Mouse (Mus musculus) intestine, embryonic 16.5 days (tissue): ENCODE data around the gene Snx18. TPM values are rescaled to one million over a fixed set of nuclear protein-coding genes. Genes with fewer than 3 reads are reported as not detected.

Experiments used
- ATAC-seq: fragments of 200-750 bp; cut with Nextera tagmentation; 2 replicates; pipeline ENCODE4 v1.8.0; 2017; ENCODE audit warnings: moderate TSS enrichment, moderate library complexity
- H3K27ac ChIP-seq: fragments of 300-500 bp; sonication (generic); 2 replicates; pipeline ENCODE4 v1.5.1; 2014; ENCODE audit warnings: mild to moderate bottlenecking, low read length
- H3K27me3 ChIP-seq: fragments of 300-500 bp; sonication (generic); replicated peaks from 2 replicates; pipeline ENCODE4 v1.6.1; 2014; ENCODE audit warnings: low read length, control low read depth, mixed read lengths; ENCODE audit not compliant: control insufficient read depth, insufficient read depth
- H3K36me3 ChIP-seq: fragments of 300-500 bp; sonication (generic); 2 replicates; pipeline ENCODE4 v1.6.1; 2014; ENCODE audit warnings: low read length, control low read depth; ENCODE audit not compliant: control insufficient read depth, insufficient read depth
- H3K4me1 ChIP-seq: fragments of 300-500 bp; sonication (generic); 2 replicates; pipeline ENCODE4 v1.6.1; 2014; ENCODE audit warnings: low read length, control low read depth, mixed read lengths; ENCODE audit not compliant: control insufficient read depth, insufficient read depth
- H3K4me2 ChIP-seq: fragments of 300-500 bp; sonication (generic); 2 replicates; pipeline ENCODE4 v1.6.1; 2014; ENCODE audit warnings: low read depth, low read length, control low read depth
- H3K4me3 ChIP-seq: fragments of 300-500 bp; sonication (generic); 2 replicates; pipeline ENCODE4 v1.5.1; 2014; ENCODE audit warnings: mild to moderate bottlenecking, low read length
- H3K9ac ChIP-seq: fragments of 300-500 bp; sonication (generic); 2 replicates; pipeline ENCODE4 v1.6.1; 2014; ENCODE audit warnings: low read depth, low read length
- H3K9me3 ChIP-seq: fragments of 300-500 bp; sonication (generic); 2 replicates; pipeline ENCODE4 v1.6.1; 2016; ENCODE audit warnings: low read length, control low read depth; ENCODE audit not compliant: control insufficient read depth
- WGBS: fragments of 180-500 bp; shearing (Covaris S2); extraction: QIAGEN DNeasy Blood & Tissue Kit; methylation state at CpG from one replicate; pipeline ENCODE4 v1.1.7; 2014; 5-methylcytosine and 5-hydroxymethylcytosine counted together
- polyA plus RNA-seq: library from polyadenylated mRNA; unstranded; fragments of >200 nt; fragmentation: Nextera tagmentation; extraction: Ambion mirVana; gene quantifications from 2 replicates; pipeline ENCODE4 v1.2.1, GENCODE M21; 2015

The Snx18 gene
- polyA plus RNA-seq, 1 experiment from 2014 or later: 10.1 TPM

GRCm38 (mm10) chr13:113566411-113566810 is 52.0 kb downstream of the Snx18 start:
- H3K4me2 ChIP-seq: no peak overlapping the region
- no peak for ATAC-seq
- 0 out of 2 replicates have a peak, but pooled peaks cover 3% of the 10 kb centered on the region for H3K9me3 ChIP-seq
- WGBS: 85% methylated on average over 7 of the region's 7 CpGs
- H3K27me3 ChIP-seq: no peaks in the 10 kb centered on the region
- no peaks in the 10 kb centered on the region for H3K4me1 ChIP-seq
- H3K9ac ChIP-seq: no peak overlapping the region
- no peak overlapping the region for H3K4me3 ChIP-seq
- no peak overlapping the region for H3K27ac ChIP-seq
- no peaks in the 10 kb centered on the region for H3K36me3 ChIP-seq

DNA sequence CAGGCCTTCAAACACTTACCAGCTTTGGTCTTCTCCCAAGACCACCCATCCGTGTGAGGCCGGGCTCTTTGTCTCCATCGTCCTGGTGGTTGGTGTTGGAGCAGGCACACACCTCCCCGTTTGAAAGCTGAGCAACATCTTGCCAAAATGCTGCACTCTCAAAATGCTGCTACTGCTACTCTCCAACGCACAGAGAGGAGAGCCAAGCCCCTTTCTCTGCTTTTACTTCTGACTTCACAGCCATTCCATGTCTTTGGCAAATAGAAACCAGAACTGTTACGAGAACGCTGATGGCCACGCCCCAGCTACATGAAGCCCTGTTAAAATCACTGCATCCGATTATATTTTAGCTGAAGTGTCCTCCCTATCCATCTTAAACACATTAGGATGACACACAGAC is 58.7 kb downstream of the Snx18 start:
- no peak overlapping the region for H3K4me3 ChIP-seq

GRCm38 (mm10) chr13:113556538-113556937 is 61.8 kb downstream of the Snx18 start:
- no peak for ATAC-seq
- Histone ChIP-seq H3K4me3 (no peak overlapping the region), H3K27me3 (no peaks in the 10 kb centered on the region), H3K27ac (no peak overlapping the region), H3K9ac (no peak overlapping the region), H3K36me3 (no peaks in the 10 kb centered on the region), H3K4me1 (no peaks in the 10 kb centered on the region), H3K4me2 (no peak overlapping the region), H3K9me3 (0 out of 2 replicates have a peak, but pooled peaks cover 4% of the 10 kb centered on the region)

More for the DNA sequence above, 58.7 kb downstream of the Snx18 start:
- no peak overlapping the region for H3K4me2 ChIP-seq
- H3K36me3 ChIP-seq: no peaks in the 10 kb centered on the region
- H3K4me1 ChIP-seq: no peaks in the 10 kb centered on the region
- no peaks in the 10 kb centered on the region for H3K9me3 ChIP-seq
- no peaks in the 10 kb centered on the region for H3K27me3 ChIP-seq
- WGBS: 67% methylated on average over 9 of the region's 9 CpGs
- ATAC-seq: peak; percentile 23; the same call in 1 of the 2 replicates
- no peak overlapping the region for H3K9ac ChIP-seq
- H3K27ac ChIP-seq: 0 out of 2 replicates have a peak overlapping the region, but pooled peaks have one; percentile 19

- no peaks in the 10 kb centered on the region for H3K4me1 ChIP-seq
- WGBS: 70% methylated on average over 2 of the region's 2 CpGs
- no peak overlapping the region for H3K4me2 ChIP-seq
- 0 out of 2 replicates have a peak, but pooled peaks cover 4% of the 10 kb centered on the region for H3K9me3 ChIP-seq
- H3K36me3 ChIP-seq: no peaks in the 10 kb centered on the region
- no peak overlapping the region for H3K4me3 ChIP-seq
- no peak overlapping the region for H3K9ac ChIP-seq
- ATAC-seq: no peak
- no peaks in the 10 kb centered on the region for H3K27me3 ChIP-seq
- H3K27ac ChIP-seq: no peak overlapping the region
Measured at GRCm38 (mm10) chr13:113555226-113555625, 63.1 kb downstream of the Snx18 start.

GRCm38 (mm10) chr13:113553603-113554230 is 64.6 kb downstream of the Snx18 start:
- H3K36me3 ChIP-seq: no peaks in the 10 kb centered on the region
- no peaks in the 10 kb centered on the region for H3K27me3 ChIP-seq
- 73% methylated on average over 5 of the region's 5 CpGs for WGBS
- H3K27ac ChIP-seq: no peak overlapping the region
- H3K4me1 ChIP-seq: no peaks in the 10 kb centered on the region
- H3K9me3 ChIP-seq: 0 out of 2 replicates have a peak, but pooled peaks cover 4% of the 10 kb centered on the region
- no peak for ATAC-seq
- H3K4me3 ChIP-seq: no peak overlapping the region
- H3K4me2 ChIP-seq: no peak overlapping the region
- H3K9ac ChIP-seq: no peak overlapping the region

GRCm38 (mm10) chr13:113552341-113552740 is 66.0 kb downstream of the Snx18 start:
- H3K27me3 ChIP-seq: no peaks in the 10 kb centered on the region
- no peaks in the 10 kb centered on the region for H3K36me3 ChIP-seq
- no peaks in the 10 kb centered on the region for H3K4me1 ChIP-seq
- ATAC-seq: no peak
- no peak overlapping the region for H3K9ac ChIP-seq
- no peak overlapping the region for H3K4me3 ChIP-seq
- 65% methylated on average over 1 of the region's 1 CpGs for WGBS
- H3K4me2 ChIP-seq: no peak overlapping the region
- 0 out of 2 replicates have a peak, but pooled peaks cover 4% of the 10 kb centered on the region for H3K9me3 ChIP-seq
- H3K27ac ChIP-seq: no peak overlapping the region

DNA sequence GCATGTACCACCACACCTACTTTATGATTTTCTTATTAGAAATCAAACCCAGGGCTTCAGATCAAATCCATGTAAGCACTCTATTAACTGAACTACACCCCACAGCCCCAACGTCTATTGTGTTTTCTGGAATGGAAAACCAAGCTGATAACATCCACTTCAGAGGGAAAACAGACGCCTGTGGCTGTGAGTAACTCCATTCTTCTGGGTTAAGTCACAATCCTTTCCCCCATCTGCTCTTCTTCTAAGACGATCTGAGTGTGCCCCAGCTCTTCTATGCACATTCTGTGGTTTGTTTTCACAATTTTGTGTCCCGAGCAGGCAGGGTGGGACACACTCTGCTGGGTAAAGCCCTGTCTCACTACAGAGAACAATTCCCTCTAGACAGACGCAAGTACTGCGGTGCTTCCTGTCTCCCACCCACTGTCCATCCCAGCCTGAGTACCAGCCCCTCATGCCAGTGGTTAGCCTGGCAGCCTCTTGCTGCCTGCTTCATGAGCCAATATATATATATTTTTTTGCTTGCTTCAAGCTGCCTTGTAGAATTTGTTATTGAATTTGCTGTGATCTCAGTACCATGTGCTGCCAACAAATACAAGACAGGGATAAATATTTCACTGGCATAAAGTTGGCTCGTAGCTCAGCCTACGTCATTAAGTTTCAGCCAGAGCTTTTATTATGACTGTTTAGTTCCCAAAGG is 67.3 kb downstream of the Snx18 start:
- Histone ChIP-seq H3K27ac (no peak overlapping the region), H3K4me3 (no peak overlapping the region), H3K27me3 (no peaks in the 10 kb centered on the region), H3K9ac (no peak overlapping the region), H3K4me1 (no peaks in the 10 kb centered on the region), H3K9me3 (0 out of 2 replicates have a peak, but pooled peaks cover 4% of the 10 kb centered on the region), H3K4me2 (no peak overlapping the region), H3K36me3 (no peaks in the 10 kb centered on the region)
- no peak for ATAC-seq
- WGBS: 62% methylated on average over 8 of the region's 8 CpGs

DNA sequence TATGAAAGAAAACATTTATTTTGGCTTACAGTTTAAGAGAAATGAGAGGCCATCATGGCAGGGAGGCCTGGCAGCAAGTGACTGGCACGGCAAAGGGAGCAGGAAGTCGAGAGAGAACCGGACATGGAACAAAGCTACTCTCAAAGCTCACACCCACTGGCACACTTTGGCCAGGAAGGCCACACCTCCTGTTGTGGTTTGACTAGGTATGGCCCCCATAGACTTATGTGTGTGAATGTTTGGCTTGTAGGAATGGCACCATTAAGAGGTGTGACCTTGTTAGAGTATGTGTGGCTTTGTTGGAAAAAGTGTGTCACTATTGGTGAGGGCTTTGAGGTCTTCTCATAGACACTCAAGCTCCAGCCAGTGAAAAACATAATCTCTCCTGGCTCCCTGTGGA is 69.3 kb downstream of the Snx18 start:
- Histone ChIP-seq H3K4me1 (no peaks in the 10 kb centered on the region), H3K36me3 (no peaks in the 10 kb centered on the region), H3K9ac (no peak overlapping the region), H3K4me3 (no peak overlapping the region), H3K27ac (no peak overlapping the region), H3K9me3 (no peaks in the 10 kb centered on the region), H3K4me2 (no peak overlapping the region), H3K27me3 (no peaks in the 10 kb centered on the region)
- no peak for ATAC-seq
- 89% methylated on average over 3 of the region's 3 CpGs for WGBS

- Histone ChIP-seq H3K4me2 (no peak overlapping the region), H3K9me3 (no peaks in the 10 kb centered on the region), H3K36me3 (no peaks in the 10 kb centered on the region), H3K4me1 (no peaks in the 10 kb centered on the region), H3K9ac (no peak overlapping the region), H3K27ac (no peak overlapping the region), H3K27me3 (no peaks in the 10 kb centered on the region), H3K4me3 (no peak overlapping the region)
- no peak for ATAC-seq
- 85% methylated on average over 8 of the region's 8 CpGs for WGBS
Measured at GRCm38 (mm10) chr13:113547807-113548426, 70.4 kb downstream of the Snx18 start.
